Mouse (Mus musculus) heart, embryonic 14.5 days (tissue): ENCODE measurements around the gene Mmp23. TPM values are rescaled to one million over a fixed set of nuclear protein-coding genes. Genes with fewer than 3 reads are reported as not detected.

Source experiments
- ATAC-seq: fragments of 200-750 bp; cut with Nextera tagmentation; 2 replicates; pipeline ENCODE4 v1.8.0; 2017; ENCODE audit warnings: low read depth, moderate TSS enrichment; ENCODE audit not compliant: insufficient number of reproducible peaks, insufficient read depth, low FRiP score
- H3K27ac ChIP-seq, 2 experiments: fragments of 200-500 bp in 1 of 2; fragments of 300-500 bp in 1 of 2; sonication (generic) in 1 of 2; replicated peaks in 1 of 2; 2 replicates each; pipeline ENCODE4 v1.5.1; 2012 to 2014; ENCODE audit warnings: low read depth in 2 of 2, low read length in 2 of 2, control low read depth in 1 of 2, mild to moderate bottlenecking in 1 of 2, mixed read lengths in 1 of 2; ENCODE audit not compliant: control insufficient read depth in 1 of 2, insufficient read depth in 1 of 2
- H3K27me3 ChIP-seq: fragments of 300-500 bp; sonication (generic); 2 replicates; pipeline ENCODE4 v1.6.1; 2014; ENCODE audit warnings: mild to moderate bottlenecking, low read length, control low read depth; ENCODE audit not compliant: control insufficient read depth, insufficient read depth
- H3K36me3 ChIP-seq: fragments of 300-500 bp; sonication (generic); 2 replicates; pipeline ENCODE4 v1.6.1; 2014; ENCODE audit warnings: mild to moderate bottlenecking, control low read depth, low read length, mixed read lengths; ENCODE audit not compliant: control insufficient read depth, insufficient read depth
- H3K4me1 ChIP-seq, 2 experiments: fragments of 200-500 bp in 1 of 2; fragments of 300-500 bp in 1 of 2; sonication (generic) in 1 of 2; 2 replicates each; pipeline ENCODE4 v1.6.1; 2012 to 2014; ENCODE audit warnings: low read length in 2 of 2, control low read depth in 1 of 2, mixed read lengths in 1 of 2; ENCODE audit not compliant: control insufficient read depth in 2 of 2, insufficient read depth in 2 of 2
- H3K4me2 ChIP-seq: fragments of 300-500 bp; sonication (generic); 2 replicates; pipeline ENCODE4 v1.6.1; 2014; ENCODE audit warnings: mild to moderate bottlenecking, low read length
- H3K4me3 ChIP-seq, 2 experiments: fragments of 200-500 bp in 1 of 2; fragments of 300-500 bp in 1 of 2; sonication (generic) in 1 of 2; 2 replicates each; pipeline ENCODE4 v1.5.1; 2012 to 2014; ENCODE audit warnings: low read length in 2 of 2, mild to moderate bottlenecking in 2 of 2, control low read depth in 1 of 2, low read depth in 1 of 2, moderate library complexity in 1 of 2; ENCODE audit not compliant: control insufficient read depth in 1 of 2, insufficient read depth in 1 of 2
- H3K9ac ChIP-seq: fragments of 300-500 bp; sonication (generic); 2 replicates; pipeline ENCODE4 v1.6.1; 2014; ENCODE audit warnings: mild to moderate bottlenecking, low read length
- H3K9me3 ChIP-seq: fragments of 300-500 bp; sonication (generic); 2 replicates; pipeline ENCODE4 v1.6.1; 2016; ENCODE audit warnings: low read length, control low read depth; ENCODE audit not compliant: control insufficient read depth
- WGBS: fragments of 180-500 bp; shearing (Covaris S2); extraction: QIAGEN DNeasy Blood & Tissue Kit; methylation state at CpG from one replicate; pipeline ENCODE4 v1.1.7; 2014; 5-methylcytosine and 5-hydroxymethylcytosine counted together
- polyA plus RNA-seq: library from polyadenylated mRNA; unstranded; fragments of >200 nt; fragmentation: Nextera tagmentation; extraction: Ambion mirVana; gene quantifications from 2 replicates; pipeline ENCODE4 v1.2.1, GENCODE M21; 2014

The Mmp23 gene
- polyA plus RNA-seq, 1 experiment from 2014 or later, result 67.1 TPM

- no peak overlapping the region for H3K9ac ChIP-seq
- no peak overlapping the region for H3K4me3 ChIP-seq
- H3K9me3 ChIP-seq, result no peaks in the 10 kb centered on the region
- no peak for ATAC-seq
- H3K36me3 ChIP-seq, result peaks cover 91% of the 10 kb centered on the region
- H3K4me2 ChIP-seq, result no peak overlapping the region
- WGBS, result 91% methylated on average over 1 of the region's 1 CpGs
- H3K4me1 ChIP-seq, result no peaks in the 10 kb centered on the region
- no peaks in the 10 kb centered on the region for H3K27me3 ChIP-seq
- H3K27ac ChIP-seq, result no peak overlapping the region
These were observed 9.7 kb downstream of the Mmp23 start for GRCm38 (mm10) chr4:155643531-155643930.

- H3K36me3 ChIP-seq, result peaks cover 96% of the 10 kb centered on the region
These were observed 17.3 kb downstream of the Mmp23 start for GRCm38 (mm10) chr4:155635766-155636499.

GRCm38 (mm10) chr4:155630267-155630666 lies 22.9 kb downstream of the Mmp23 start:
- Histone ChIP-seq H3K27me3 (no peaks in the 10 kb centered on the region), H3K4me1 (peaks cover 0 to 4% of the 10 kb centered on the region in 2 experiments; a peak in 2 of 4 replicates), H3K4me2 (no peak overlapping the region), H3K4me3 (no peak overlapping the region), H3K9me3 (no peaks in the 10 kb centered on the region), H3K36me3 (peaks cover 86% of the 10 kb centered on the region), H3K9ac (no peak overlapping the region), H3K27ac (no peak overlapping the region)
- WGBS, result 78% methylated on average over 6 of the region's 6 CpGs
- ATAC-seq, result no peak

More at GRCm38 (mm10) chr4:155635766-155636499, 17.3 kb downstream of the Mmp23 start:
- Histone ChIP-seq H3K4me2 (no peak overlapping the region), H3K9me3 (no peaks in the 10 kb centered on the region), H3K4me3 (no peak overlapping the region), H3K27ac (no peak overlapping the region), H3K4me1 (no peaks in the 10 kb centered on the region), H3K27me3 (no peaks in the 10 kb centered on the region), H3K9ac (no peak overlapping the region)
- no peak for ATAC-seq

- H3K36me3 ChIP-seq, result peaks cover 59% of the 10 kb centered on the region
- peak within 1 kb of the TSS; percentile 78 for H3K4me2 ChIP-seq
- H3K4me3 ChIP-seq, result peak within 1 kb of the TSS; percentile 68 to 81
- peak within 1 kb of the TSS; percentile 82 to 91 for H3K27ac ChIP-seq
- peak; percentile 99 for ATAC-seq
- H3K27me3 ChIP-seq, result no peaks in the 10 kb centered on the region
- peak within 1 kb of the TSS; percentile 87 for H3K9ac ChIP-seq
- under 1% methylated on average over 82 of the region's 84 CpGs for WGBS
- no peaks in the 10 kb centered on the region for H3K9me3 ChIP-seq
- H3K4me1 ChIP-seq, result peaks cover 0 to 8% of the 10 kb centered on the region in 2 experiments; a peak in 2 of 4 replicates
These were observed 28.6 kb downstream of the Mmp23 start, which contains the start of gene Cdk11b for GRCm38 (mm10) chr4:155624338-155625291. TSS of gene Cdk11b (plus strand) at chr4:155624854.

GRCm38 (mm10) chr4:155618321-155618720 lies 34.9 kb downstream of the Mmp23 start:
- H3K4me2 ChIP-seq, result no peak overlapping the region
- H3K9me3 ChIP-seq, result no peaks in the 10 kb centered on the region
- peaks cover 88% of the 10 kb centered on the region for H3K36me3 ChIP-seq
- no peak for ATAC-seq
- no peaks in the 10 kb centered on the region for H3K27me3 ChIP-seq
- H3K27ac ChIP-seq, result no peak overlapping the region
- WGBS, result 79% methylated on average over 5 of the region's 5 CpGs
- H3K9ac ChIP-seq, result no peak overlapping the region
- no peaks in the 10 kb centered on the region for H3K4me1 ChIP-seq
- no peak overlapping the region for H3K4me3 ChIP-seq

GRCm38 (mm10) chr4:155613264-155613663 lies 39.9 kb downstream of the Mmp23 start:
- H3K9me3 ChIP-seq, result no peaks in the 10 kb centered on the region
- 91% methylated on average over 3 of the region's 3 CpGs for WGBS
- H3K4me2 ChIP-seq, result no peak overlapping the region

GRCm38 (mm10) chr4:155611860-155612259 lies 41.3 kb downstream of the Mmp23 start:
- Histone ChIP-seq H3K9me3 (no peaks in the 10 kb centered on the region), H3K27me3 (no peaks in the 10 kb centered on the region), H3K4me3 (no peak overlapping the region), H3K4me1 (no peaks in the 10 kb centered on the region), H3K36me3 (peaks cover 73% of the 10 kb centered on the region), H3K9ac (no peak overlapping the region), H3K4me2 (no peak overlapping the region), H3K27ac (no peak overlapping the region)
- WGBS, result 76% methylated on average over 3 of the region's 3 CpGs
- ATAC-seq, result no peak

More at GRCm38 (mm10) chr4:155613264-155613663, 39.9 kb downstream of the Mmp23 start:
- H3K4me1 ChIP-seq, result no peaks in the 10 kb centered on the region
- no peak for ATAC-seq
- peaks cover 87% of the 10 kb centered on the region for H3K36me3 ChIP-seq
- H3K27ac ChIP-seq, result no peak overlapping the region
- no peak overlapping the region for H3K4me3 ChIP-seq
- no peaks in the 10 kb centered on the region for H3K27me3 ChIP-seq
- no peak overlapping the region for H3K9ac ChIP-seq
